Mouse (Mus musculus) splenic B cell, adult 2 months (primary cell): ENCODE results near the gene Vsx2.

Experiments used
- DNase-seq: peaks from one replicate; pipeline ENCODE4 v3.0.0-alpha.2; 2011; ENCODE audit warnings: low read depth, low spot score
- H3K27me3 ChIP-seq: 2 replicates; pipeline ENCODE4 v1.6.1; 2012; ENCODE audit warnings: mild to moderate bottlenecking, low read length, moderate library complexity, mixed read lengths; ENCODE audit not compliant: control insufficient read depth, poor library complexity, insufficient read depth, severe bottlenecking
- H3K36me3 ChIP-seq: 2 replicates; pipeline ENCODE4 v1.6.1; 2012; ENCODE audit warnings: mild to moderate bottlenecking, low read length, moderate library complexity, mixed read lengths; ENCODE audit not compliant: control insufficient read depth, poor library complexity, insufficient read depth, severe bottlenecking

The Vsx2 gene

DNA sequence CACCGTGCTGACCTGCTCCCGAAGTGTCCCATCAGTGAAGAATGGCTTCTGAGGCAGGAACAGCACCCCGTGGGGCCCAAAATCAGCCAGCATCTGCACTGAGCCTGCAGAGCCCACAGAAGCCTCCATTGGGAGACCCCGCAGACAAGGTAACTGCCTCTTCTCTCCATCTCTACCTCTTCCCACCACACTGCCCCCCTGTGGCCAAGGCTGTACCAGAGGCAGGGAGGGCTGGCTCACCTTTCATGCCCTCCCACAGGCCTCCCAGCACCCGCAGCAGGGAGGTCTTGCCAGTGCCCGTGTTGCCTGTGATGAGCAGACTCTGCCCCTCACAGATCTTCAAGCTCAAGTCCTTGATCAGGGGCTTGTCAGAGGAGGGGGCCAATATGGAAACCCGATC is 36.3 kb downstream of the Vsx2 start:
- peaks cover 5% of the 10 kb centered on the region; the same call in 1 of the 2 replicates for H3K36me3 ChIP-seq
- peak; percentile 22 for DNase-seq

DNA sequence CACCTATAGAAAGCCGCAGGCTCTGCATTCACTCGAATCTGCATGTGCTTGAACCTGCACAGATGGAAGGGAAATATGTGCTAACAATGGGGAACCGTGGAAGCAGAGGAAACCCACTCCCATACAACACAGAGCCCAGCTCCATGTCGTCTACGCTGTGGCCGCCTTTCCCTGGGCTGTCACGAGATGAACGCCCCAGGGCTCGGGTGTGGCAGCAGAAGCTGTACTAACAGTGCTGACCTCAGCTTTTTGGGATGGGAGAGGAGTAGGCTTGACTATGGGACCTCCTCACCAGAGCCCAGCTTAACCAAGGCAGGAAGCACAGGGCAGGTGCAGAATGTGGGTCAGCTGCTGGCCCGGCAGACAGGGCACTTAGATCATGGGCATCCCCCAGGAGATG is 42.2 kb downstream of the Vsx2 start:
- DNase-seq: no peak
- Histone ChIP-seq H3K27me3 (no peaks in the 10 kb centered on the region), H3K36me3 (no peaks in the 10 kb centered on the region)

More for the DNA sequence above, 36.3 kb downstream of the Vsx2 start:
- H3K27me3 ChIP-seq: no peaks in the 10 kb centered on the region

DNA sequence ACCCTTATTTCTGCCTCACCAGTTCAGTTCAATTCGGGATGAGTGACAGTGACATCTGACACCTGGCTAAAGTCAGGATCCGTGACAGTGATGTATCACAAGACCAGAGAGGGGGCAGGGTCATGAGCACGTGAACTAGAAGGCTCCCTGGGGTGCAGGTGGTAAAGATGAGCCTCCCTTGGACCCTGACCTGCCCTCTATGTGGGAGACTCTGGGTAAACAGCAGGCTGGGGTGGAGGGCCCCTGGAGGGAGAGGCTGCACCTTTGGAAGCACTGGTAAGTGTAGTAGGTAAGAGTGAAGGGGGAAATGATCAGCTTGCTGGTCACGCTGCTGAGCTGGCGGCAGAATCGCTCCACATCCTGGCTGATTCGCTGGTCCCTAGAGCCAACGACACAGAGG is 43.0 kb downstream of the Vsx2 start:
- DNase-seq: no peak
- H3K27me3 ChIP-seq: no peaks in the 10 kb centered on the region
- no peaks in the 10 kb centered on the region for H3K36me3 ChIP-seq

DNA sequence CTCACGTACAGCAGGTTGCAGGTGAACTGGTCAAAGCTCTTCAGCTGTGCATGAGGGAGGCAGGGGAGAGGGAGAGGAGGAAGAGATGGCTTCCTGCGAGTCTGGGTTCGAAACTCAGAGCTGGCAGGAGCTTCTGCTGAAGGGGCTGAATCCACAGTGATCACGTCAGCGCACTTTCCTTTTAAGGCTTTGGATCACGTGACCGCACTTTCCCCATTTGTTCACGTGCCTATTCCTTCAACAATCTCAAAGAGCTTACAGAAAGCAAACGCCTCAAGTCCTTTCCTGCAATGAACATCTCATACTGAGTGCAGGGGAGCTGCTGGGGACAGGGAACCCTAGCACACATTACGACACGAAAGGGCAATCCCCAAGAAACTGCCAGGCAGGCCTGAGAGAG is 44.4 kb downstream of the Vsx2 start:
- Histone ChIP-seq H3K36me3 (no peaks in the 10 kb centered on the region), H3K27me3 (no peaks in the 10 kb centered on the region)
- DNase-seq: no peak

DNA sequence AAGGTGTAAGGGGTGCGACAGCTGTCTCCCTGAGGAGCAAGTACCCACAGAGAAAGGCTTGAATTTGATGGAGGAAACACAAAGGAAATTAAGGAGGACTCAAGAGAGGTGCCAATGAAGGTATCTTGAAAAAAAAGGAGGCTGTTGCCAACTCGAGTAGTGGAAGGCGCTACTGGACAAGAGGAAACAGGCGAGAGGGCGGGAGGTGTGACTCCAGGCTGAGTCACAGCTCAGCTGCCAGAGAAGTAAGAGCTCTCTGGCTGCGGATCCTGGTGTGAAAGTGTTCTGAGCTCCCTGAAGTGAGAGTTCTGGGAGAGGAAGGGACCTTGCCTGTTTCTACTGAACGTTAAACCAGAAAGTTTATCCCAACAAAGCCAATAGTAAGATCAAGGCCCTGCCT is 45.0 kb downstream of the Vsx2 start:
- no peak for DNase-seq
- no peaks in the 10 kb centered on the region for H3K36me3 ChIP-seq
- H3K27me3 ChIP-seq: no peaks in the 10 kb centered on the region

DNA sequence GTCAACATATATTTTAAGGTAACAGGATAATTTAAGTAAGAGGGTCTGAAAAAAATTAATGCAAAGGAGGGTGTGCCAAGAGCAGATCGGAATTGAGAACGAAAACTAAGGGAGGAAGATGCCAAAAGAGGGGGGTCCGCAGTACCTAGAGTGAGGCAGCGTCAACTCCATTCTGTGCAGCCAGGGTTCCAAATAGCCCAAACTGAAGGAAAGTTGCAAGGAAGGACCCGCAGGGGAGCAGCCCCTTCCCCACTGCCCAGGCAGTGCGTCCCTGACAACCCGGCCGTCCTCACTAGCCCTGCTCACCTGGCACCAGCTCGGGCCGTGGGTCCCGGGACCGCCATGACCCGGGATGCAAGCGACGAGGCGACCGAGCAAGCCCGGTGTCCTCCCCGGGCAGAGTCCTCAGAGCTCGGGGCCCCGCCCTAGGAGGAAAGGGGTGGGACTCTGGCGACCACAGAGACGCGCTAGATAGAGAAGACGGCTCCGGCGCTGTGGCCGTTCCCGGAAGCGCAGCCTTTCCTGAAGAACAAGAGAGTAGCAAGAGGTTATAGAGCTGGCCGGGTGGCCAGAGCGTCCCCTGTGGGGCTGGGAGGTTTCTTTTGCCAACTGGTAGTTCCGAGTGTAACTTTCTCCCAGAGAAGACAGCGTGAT is 47.5 kb downstream of the Vsx2 start, which contains the start of gene Abcd4:
Gene Abcd4 (minus strand): TSS at position 437 of the 654 bp plus-strand sequence.
- Histone ChIP-seq H3K36me3 (no peaks in the 10 kb centered on the region), H3K27me3 (no peaks in the 10 kb centered on the region)
- DNase-seq: peak; percentile 93

DNA sequence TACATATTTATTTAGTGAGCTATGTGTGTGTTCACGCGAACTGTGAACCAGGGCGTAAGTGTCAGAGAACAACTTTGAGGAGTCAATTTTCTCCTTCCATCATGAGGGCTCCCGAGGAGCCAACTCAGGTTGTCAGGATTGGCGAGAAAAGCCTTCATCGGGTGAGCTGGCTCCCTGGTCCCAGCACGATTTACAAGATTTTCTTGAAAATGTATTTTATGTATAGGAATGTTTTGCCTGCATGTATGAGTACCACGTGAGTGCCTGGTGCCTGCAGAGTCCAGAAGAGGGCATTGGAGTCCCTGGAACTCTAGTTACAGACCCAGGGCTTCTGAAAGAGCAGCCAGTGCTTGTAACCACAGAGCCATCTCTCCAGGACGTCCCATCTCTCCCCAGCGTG is 48.1 kb downstream of the Vsx2 start:
- peak; percentile 32 for DNase-seq
- Histone ChIP-seq H3K27me3 (no peaks in the 10 kb centered on the region), H3K36me3 (no peaks in the 10 kb centered on the region)

DNA sequence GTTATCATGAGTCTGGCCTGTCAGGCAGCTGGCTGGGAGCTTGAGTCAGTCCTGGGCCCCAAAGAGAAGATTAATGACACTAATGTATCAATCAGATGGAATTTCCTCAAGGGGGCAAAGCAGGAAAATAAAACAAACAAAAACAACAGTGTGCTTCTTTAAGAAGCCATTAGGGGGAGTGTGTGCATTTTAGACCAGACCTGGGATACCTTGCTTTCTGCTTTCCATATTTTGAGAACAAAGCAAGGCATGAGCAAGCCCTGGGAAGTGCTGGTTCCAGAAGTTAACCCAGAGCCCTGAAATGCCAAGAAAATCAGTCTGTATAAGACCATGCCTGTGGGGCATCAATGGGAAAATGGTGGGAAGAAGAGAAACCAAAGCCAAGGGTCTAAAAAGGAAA is 51.4 kb downstream of the Vsx2 start:
- Histone ChIP-seq H3K27me3 (peaks cover 4% of the 10 kb centered on the region; the same call in 1 of the 2 replicates), H3K36me3 (no peaks in the 10 kb centered on the region)
- DNase-seq: no peak

DNA sequence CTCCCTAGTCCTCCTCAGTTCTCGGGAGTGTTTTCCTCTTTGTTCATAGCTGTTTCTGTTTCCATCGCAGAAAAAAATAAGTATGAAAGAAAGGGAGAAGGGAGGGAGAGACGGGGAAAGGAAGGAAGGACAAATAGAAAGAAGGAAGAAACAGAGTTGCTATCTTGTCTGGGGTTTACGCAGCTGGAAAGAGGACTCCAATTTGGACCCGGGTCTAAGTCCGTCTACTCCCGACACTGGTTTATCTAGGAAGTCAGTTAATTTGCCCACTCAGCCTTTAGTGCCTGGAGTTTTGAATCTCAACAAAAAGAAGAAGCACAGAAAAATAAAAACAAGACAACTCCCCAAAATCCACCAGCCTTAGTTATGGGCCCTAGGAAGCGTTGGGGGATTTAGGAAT is 55.0 kb downstream of the Vsx2 start:
- Histone ChIP-seq H3K36me3 (no peaks in the 10 kb centered on the region), H3K27me3 (peaks cover 4% of the 10 kb centered on the region; the same call in 1 of the 2 replicates)
- DNase-seq: no peak

DNA sequence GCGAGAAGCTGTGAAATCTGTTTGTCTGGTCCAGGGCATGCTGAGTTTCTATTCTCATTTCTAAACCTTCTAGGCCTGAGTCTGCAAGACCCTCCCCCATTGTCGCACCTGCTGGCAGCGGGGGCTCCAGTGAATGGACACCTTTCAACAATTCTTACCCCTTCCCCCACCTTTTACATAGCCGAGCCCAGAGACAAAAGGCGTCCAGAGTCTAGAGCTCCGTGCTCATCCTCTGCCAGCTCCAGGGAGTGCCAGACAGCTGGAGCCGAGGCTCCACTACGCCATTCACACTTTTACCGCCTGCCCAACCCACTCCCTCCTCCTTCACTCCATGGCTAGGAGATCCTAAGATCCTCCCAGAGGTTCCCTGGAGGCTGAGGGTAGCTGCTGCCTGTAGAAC is 55.6 kb downstream of the Vsx2 start:
- H3K27me3 ChIP-seq: peaks cover 4% of the 10 kb centered on the region; the same call in 1 of the 2 replicates
- DNase-seq: no peak
- H3K36me3 ChIP-seq: no peaks in the 10 kb centered on the region

DNA sequence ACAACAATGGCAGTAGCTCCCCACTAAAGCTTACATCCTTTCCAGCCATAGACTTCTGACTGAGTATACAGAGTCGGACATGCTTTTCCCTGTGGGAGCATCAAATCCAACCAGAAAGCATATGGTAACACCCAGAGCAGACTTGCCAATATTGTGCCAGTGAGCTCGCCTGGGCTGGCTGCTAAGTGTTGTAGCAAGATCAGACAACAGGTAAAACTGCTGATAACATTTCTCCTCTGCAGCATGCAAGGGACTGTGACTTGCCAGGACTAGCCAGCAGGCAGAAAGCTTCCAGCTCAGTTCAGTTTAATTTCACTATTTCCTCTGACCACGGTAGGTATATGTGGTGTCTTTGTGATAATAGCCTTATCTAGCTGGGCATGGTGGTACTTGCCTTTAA is 62.3 kb downstream of the Vsx2 start:
- no peak for DNase-seq
- H3K27me3 ChIP-seq: no peaks in the 10 kb centered on the region
- H3K36me3 ChIP-seq: no peaks in the 10 kb centered on the region

DNA sequence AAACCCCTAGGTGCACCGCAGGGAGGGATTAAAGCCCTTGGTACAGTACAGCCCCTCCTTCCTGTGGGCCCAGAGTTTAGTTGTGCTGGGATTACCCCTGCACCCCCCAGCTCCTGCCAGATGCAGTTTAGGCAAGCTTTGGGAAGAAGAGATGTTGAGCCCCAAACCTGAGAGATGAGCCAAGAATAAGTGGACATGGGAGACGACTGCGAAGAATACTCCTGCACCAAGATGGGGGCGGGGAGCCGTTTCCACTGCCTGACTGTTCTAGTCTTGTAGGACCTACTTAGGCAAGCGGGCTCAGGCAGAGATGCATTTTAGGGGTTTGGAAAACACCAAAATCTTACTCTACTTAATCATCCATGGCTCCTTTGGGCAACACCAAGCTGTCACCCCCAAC is 70.7 kb downstream of the Vsx2 start:
- no peaks in the 10 kb centered on the region for H3K36me3 ChIP-seq
- DNase-seq: no peak

DNA sequence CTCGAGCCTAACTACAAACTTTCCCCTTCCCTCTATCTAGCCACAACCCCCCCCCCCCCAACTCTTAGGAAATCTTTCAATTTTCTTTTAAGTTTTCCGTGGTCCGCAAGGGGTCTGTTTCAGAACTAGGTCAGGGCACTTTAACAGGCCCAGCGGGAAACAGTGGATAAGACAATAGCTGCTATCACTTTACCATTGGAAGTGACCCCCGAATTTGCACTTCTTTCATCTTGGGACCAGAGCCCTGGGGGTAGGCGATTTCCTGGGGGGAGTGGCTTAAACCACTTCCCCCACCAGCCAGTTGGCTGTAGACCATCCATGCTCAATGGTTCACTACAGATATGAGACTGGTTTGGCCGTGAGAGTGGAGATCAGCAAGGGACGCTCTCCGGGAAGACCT is 71.1 kb downstream of the Vsx2 start, which contains the start of gene Vrtn:
Gene Vrtn (plus strand): TSS at position 366 of the 400 bp plus-strand sequence.
- H3K27me3 ChIP-seq: 0 out of 2 replicates have a peak, but pooled peaks cover 4% of the 10 kb centered on the region
- DNase-seq: no peak
- H3K36me3 ChIP-seq: no peaks in the 10 kb centered on the region

More for the DNA sequence above, 70.7 kb downstream of the Vsx2 start:
- H3K27me3 ChIP-seq: 0 out of 2 replicates have a peak, but pooled peaks cover 4% of the 10 kb centered on the region
